Mouse (Mus musculus): ENCODE measurements around the gene Prex1.

DNA sequence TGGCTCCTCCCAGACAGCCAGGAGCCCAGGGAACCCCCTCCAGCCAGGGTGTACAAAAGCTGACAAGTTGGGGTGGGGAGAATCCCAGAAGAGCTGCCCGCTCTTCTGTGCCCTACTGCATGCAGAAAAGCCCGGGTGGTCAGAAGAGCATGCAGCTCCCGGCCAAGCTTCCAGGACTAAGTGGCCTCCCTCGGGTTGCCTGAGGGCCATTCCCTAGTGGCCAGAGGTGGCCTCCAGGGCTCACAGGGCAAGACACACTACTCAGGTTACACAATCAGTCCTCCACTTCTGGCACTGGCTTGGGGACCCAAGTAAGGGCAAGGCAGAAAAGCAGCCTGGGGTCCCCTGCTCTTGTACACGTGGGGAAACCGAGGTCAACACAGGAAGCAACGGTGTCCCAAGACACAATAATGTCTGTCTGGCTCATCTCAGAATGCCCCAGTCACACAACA, 1.9 kb downstream of the Prex1 start:
- TF ChIP-seq MAX (IDR thresholded peaks at IDR 0.05; ENCODE audit: low read length) (no peak), MAFK (IDR thresholded peaks at IDR 0.05; ENCODE audit: insufficient replicate concordance, low read length) (no peak), CTCF (conservative IDR thresholded peaks at IDR 0.05 in 1 of 2, IDR thresholded peaks at IDR 0.05 in 1 of 2; ENCODE audit: low read depth in 2 of 2, low read length in 2 of 2) (no peak)
